Mouse (Mus musculus) brain, embryonic 14.5 days (tissue): ENCODE data around the gene Nt5c3b. TPM values are rescaled to one million over a fixed set of nuclear protein-coding genes. Genes with fewer than 3 reads are reported as not detected.
A peak's percentile ranks its signal among the peaks of the same experiment; 100 is the strongest.

ENCODE experiments used
- DNase-seq: peaks from one replicate; pipeline ENCODE4 v3.0.0-alpha.2; 2011; ENCODE audit warnings: low read depth
- CTCF ChIP-seq: fragments of 200-500 bp; IDR thresholded peaks from 2 replicates; pipeline ENCODE4 v1.5.1; 2012; ENCODE audit warnings: inconsistent platforms, mild to moderate bottlenecking, moderate library complexity, borderline replicate concordance; ENCODE audit not compliant: insufficient read depth, insufficient read length; ENCODE audit errors: extremely low read depth
- POLR2A ChIP-seq: fragments of 200-500 bp; IDR thresholded peaks from 2 replicates; pipeline ENCODE4 v1.6.1; 2012; ENCODE audit warnings: mild to moderate bottlenecking, inconsistent platforms, borderline replicate concordance; ENCODE audit not compliant: poor library complexity, insufficient read depth, insufficient read length, severe bottlenecking; ENCODE audit errors: extremely low read depth
- polyA plus RNA-seq: library from polyadenylated mRNA; depleted of rRNA; stranded (reverse); fragments of >200 nt; gene quantifications from 2 replicates; pipeline ENCODE4 v1.2.3, GENCODE M21; 2012

The Nt5c3b gene
- polyA plus RNA-seq, 1 experiment, result 99.3 TPM

GRCm38 (mm10) chr11:100404456-100405074 is 37.0 kb downstream of the Nt5c3b start:
- no peak for DNase-seq
- TF ChIP-seq POLR2A (no peak), CTCF (no peak)

DNA sequence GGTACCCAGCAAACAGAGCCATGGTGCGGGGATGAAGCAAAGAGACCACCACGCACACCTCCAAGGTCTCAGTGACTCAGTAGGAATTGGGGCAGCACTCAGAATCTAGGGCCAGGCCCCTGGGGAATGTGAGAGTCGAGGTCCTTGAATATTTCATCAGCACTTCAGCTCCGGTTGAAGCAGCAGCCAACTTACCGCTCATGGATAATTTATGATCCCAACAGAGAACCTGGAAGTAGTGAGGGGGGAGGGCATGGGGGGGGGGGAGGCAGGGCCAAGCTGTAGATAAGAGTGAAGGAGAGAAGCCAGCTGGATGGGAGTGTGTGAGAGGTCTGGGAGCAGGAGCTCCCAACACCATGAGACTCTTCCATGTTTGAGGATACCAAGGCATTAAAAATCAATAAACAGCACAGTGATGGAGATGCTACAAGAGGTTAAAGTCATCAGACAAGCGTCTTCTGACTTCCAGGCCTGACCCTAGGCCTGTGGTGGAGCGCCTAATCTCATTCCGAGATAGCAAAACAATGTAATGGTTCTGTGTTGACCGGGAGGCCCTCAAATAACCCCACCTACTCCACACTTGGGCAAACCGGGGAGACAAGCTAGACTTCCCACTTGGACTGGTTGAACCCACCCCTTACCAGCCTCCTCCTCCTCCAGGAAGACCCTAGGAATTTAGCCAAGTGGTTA is 38.0 kb downstream of the Nt5c3b start:
- TF ChIP-seq POLR2A (no peak), CTCF (no peak)
- peak; percentile 40 for DNase-seq

GRCm38 (mm10) chr11:100402682-100403081 is 38.9 kb downstream of the Nt5c3b start:
- TF ChIP-seq POLR2A (no peak), CTCF (no peak)
- no peak for DNase-seq

DNA sequence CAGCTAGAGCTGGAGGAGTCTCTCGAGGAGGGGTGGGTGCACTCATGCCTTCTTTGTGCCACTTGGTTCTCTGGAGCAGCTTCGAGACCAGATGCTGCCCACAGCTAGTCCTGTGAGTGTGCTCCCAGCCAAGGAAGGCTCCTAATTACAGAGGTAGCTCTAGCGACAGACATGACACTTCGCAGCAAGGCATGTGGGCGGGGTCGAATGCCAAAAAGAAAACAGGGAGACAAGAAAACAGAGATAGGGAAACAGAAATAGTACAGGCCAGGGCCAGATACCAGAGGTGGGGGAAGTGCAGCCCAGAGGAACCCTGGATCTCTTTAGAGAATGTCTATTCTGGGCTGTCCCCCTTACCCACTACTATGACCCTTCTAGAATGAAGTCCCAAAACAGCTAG is 39.4 kb downstream of the Nt5c3b start:
- no peak for TF ChIP-seq CTCF
- no peak for TF ChIP-seq POLR2A
- peak; percentile 23 for DNase-seq

GRCm38 (mm10) chr11:100400842-100401241 is 40.8 kb downstream of the Nt5c3b start:
- DNase-seq, result no peak
- TF ChIP-seq POLR2A (no peak), CTCF (no peak)

- TF ChIP-seq CTCF (no peak), POLR2A (no peak)
- no peak for DNase-seq
These were observed 41.7 kb downstream of the Nt5c3b start for GRCm38 (mm10) chr11:100399727-100400538.

DNA sequence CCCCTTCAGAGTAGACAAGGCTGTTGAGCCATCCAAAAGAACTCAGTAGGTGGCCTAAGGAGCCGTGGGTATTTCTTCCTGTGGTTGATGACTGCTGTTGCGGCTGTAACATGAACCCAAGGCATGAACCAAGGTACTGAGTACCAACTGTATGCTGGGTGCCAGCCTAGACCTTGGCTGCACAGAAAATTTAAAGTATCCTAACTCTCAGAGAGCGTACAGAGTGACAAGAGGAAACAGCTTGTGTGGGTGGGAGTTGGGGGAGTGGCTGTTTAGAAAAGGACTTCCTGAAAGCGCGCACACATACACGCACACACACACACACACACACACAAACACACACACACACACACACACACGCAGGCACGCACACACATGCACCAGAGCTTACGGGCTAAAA is 42.3 kb downstream of the Nt5c3b start:
- no peak for TF ChIP-seq CTCF
- TF ChIP-seq POLR2A, result no peak

GRCm38 (mm10) chr11:100398517-100398916 is 43.1 kb downstream of the Nt5c3b start:
- DNase-seq, result no peak
- TF ChIP-seq CTCF, result no peak
- TF ChIP-seq POLR2A, result no peak

More for the DNA sequence above, 42.3 kb downstream of the Nt5c3b start:
- DNase-seq, result no peak

DNA sequence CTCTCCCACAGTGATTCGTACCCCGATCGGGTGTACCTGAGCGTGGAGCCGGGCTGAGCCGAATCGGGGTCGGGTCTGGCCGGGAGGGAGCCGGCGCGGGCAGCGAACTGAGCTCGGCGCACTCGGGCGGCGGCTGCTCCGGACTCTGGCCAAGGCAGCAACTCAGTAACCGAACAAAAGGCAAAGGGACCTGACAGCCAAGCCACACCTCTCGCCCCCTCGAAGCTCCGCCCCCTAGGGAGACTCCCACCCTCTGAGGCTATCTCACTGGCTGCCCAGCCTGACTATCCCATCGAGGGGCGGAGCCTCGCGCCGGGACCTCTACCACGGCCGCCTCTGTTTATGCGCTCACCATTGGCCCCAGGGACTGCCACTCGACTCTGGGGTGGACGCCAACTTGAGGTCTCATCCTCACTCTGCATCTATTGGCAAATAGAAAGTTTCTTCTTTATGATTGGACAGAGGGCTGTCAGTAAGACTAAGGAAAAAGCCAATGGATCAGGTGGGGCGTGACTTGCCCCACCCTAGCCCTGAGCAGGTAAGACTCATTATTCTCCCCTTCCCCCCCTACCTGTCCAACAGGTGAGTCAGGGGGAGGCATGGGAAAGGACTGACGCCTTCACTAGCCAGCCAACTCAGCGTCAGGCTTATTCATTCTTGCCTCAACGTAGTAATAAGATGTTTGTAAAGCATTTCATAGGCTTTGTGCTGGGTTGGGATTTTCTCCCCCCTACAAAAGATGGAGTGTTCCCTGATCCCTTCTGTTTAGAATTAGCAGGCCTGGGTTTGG is 43.8 kb downstream of the Nt5c3b start, which contains the start of gene Jup:
Jup (minus strand) TSS at position 164 of the 790 bp plus-strand sequence.
- TF ChIP-seq POLR2A, result peak; percentile 89
- no peak for TF ChIP-seq CTCF
- DNase-seq, result peak; percentile 99

GRCm38 (mm10) chr11:100396886-100397599 is 44.6 kb downstream of the Nt5c3b start:
- DNase-seq, result peak; percentile 20
- no peak for TF ChIP-seq POLR2A
- TF ChIP-seq CTCF, result no peak
